Mouse (Mus musculus) gastrocnemius, adult 8-10 months (tissue): ENCODE results near the gene Tdrd12. TPM values are rescaled to one million over a fixed set of nuclear protein-coding genes. Genes with fewer than 3 reads are reported as not detected.
A peak's percentile ranks its signal among the peaks of the same experiment; 100 is the strongest.
"Not testable (repeated sequence)": the region's sequence is repeated elsewhere in the genome, so short reads cannot be mapped to it uniquely, and the experiment has no call there.

Source experiments
- DNase-seq, 2 experiments: peaks; one replicate each; pipeline ENCODE4 v3.0.0; 2022; ENCODE audit warnings: low spot score in 2 of 2
- total RNA-seq, 4 experiments: library from RNA; stranded (reverse); gene quantifications; 2 replicates each; pipeline ENCODE4 v1.2.4; 2022

The Tdrd12 gene
- total RNA-seq, 4 experiments from 2014 or later: not detected

DNA sequence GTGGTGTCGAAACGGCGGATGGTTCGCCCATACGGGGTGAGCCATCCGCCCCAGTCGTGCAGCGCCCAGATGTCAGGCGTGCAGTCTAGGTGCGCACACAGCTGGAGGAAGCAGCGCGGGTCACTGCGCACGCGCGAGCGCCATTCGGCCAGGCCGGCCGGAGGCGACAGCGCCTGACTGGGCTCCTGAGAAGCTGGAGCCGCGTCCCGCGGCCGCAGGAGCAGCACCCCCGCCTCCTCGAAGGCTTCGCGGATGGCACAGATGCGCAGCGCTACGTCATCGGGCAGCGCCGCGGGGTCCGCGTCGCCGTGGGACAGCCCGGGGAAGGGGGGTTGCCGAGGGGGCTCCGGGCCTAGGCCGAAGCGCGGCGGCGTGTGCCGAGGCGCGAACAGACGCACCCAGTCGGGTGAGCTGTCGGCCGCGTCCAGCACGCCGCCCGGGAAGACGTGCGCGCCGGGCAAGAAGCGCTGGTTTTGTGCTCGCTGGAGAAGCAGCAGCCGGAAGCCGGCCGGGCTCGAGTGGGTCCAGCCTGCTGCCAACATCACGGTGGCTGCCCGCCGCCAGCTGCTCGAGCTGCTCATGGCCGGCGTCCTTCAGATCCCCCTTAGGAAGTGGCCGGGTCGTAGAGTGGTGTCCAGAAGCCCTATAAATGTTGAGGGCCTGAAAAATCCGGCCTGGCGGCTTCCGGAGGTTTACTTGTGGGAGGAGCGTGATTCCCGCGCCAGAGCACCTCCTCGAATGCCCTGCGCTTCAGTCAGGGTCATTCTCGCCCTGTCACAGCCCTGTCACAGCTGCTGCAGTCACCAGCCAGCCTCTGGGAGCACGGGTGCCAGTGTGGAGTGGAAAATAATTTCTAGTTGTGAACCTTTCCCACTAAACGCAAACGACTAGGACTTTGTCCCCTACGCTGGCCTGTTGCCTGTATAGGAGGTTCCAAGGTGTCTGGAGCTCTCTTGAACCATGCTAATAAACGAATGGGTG lies 18.0 kb upstream of the Tdrd12 start:
- peak; percentile 68 to 82 for DNase-seq

DNA sequence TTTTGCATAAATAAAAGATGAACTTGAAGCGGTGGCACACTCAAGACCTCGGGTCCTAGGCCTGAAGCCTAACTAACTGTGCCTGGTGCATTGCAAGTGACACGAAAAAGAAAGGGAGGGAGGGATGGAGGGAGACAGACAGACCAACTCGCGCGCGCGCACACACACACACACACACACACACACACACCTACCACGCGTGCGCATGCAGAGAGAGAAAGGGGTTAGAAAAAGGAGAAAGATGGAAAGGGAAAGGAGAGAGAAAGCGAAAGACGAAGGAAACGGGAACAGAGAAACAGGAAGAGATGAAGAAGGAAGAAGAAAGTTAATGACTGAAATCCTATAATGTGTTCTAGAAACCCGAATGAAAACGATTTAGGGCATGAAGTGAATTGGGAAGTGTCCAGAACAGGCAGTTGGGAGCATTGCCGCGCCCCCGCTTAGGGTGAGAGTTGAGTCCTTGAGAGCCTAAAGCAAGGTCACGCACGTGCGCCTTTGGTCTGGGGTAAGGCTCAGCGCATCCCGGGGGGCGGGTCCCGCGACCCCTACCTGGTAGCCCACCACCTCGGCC lies 17.1 kb upstream of the Tdrd12 start:
- no peak for DNase-seq

DNA sequence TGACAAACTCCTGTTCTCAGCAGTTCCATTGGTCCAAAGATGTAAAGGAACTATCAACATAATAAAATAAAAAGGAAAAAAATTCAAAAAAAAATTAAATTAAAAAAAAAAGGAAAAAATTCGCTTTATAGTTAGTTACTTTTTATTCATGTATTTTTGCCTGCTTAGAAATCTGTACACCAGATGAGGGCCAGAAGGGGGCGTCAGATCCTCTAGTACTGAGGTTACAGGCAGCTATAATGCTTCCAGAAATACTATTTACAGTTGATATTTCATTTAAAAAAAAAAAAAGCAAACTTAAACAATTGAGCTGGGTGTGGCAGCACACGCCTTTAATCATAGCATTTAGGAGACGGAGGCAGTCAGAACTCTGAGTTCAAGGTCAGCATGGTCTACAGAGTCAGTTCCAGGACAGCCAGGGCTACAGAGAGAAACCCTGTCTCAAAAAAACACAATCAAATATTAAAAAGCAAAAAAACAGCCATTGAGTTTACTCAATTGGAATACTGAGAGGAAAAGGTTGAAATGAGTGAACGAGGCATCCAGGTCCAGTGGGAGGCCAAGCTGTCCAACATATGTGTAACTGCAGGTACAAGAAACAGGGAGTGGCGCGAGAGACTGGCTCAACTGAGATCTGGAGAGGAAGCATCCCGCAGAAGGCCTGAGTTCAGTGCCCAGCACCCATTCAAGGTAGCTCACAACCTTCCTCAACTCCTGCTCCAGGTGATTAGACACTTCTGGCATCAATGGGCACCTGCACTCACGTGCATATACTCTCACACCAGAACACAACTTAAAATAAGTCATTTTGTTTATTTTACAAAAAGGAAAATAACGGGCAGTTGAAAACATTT lies 16.4 kb upstream of the Tdrd12 start:
- DNase-seq: no peak

DNA sequence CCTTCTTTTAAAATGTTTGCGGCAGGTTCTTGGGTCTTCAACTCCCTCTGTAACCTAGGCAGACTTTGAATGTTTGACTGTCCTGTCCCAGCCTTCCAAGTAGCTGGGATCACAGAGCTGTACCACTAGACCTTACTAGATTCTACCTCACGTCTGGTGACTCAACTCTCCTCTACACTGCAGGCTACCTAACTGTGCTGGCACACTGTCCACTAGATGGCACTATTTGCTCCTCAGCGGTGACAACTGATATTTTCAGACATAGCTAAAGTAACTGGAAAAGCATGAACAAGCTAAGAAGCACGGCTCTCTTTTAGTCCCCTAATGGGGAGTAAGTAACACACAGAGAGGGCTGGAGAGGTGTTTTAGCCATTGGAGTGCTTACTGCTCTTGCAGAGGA lies 8.3 kb upstream of the Tdrd12 start:
- DNase-seq: peak; percentile 12 to 32

- no peak for DNase-seq
These were observed 1.6 kb downstream of the Tdrd12 start for GRCm38 (mm10) chr7:35535750-35536512.

- not testable (repeated sequence) for DNase-seq
These were observed 7.0 kb downstream of the Tdrd12 start for GRCm38 (mm10) chr7:35530544-35530943.

DNA sequence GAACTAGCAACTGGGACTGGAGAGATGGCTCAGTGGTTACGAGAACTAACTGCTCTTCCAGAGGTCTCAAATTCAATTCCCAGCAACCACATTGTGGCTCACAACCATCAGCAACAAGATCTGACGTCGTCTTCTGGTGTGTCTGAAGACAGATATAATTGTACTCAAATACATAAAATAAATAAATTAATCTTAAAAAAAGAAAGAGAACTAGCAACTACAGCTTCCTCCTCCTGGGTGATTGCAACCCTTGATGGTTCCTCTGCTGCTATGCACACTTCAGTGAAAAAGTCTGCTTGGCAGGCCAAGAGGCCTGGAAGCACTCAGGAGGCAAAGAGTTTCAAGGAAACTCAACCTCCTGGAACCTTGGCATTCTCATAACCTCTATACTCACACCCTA lies 7.5 kb downstream of the Tdrd12 start:
- DNase-seq: no peak

DNA sequence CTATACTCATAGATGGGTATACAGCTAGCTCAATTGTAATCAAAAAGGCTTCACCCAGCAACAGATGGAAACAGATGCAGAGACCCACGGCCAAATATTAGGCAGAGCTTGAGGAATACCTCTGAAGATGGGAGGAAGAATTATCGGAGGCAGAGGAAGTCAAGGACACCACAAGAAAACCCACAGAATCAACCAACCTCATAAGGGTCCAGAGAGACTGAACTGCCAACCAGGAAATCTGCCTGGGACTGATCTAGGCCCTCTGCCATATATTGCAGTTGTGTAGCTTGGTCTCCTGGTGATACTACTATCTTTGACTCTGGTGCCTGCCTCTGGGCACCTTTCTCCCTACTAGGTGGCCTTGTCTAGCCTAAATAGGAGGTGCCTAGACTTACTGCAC lies 10.8 kb downstream of the Tdrd12 start:
- no peak for DNase-seq

DNA sequence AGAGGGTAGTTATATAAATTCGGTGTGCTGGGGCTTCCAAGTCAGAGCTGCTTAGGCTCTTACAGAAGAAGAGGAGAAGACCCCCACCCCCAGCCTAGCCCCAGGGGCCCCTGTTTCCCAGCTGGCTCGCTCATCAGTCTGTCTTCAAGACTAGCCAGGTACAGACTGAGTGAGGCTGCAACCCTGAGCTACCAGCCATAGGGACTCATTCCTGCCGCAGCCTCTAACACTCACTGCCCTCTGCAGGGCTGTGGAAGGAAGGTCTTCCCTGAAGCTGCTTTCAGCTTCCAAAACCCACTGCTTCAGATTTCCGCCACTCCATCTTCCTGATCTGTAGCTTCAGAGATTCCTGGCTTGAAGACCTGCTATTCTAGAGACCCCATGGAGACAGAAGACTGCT lies 35.5 kb downstream of the Tdrd12 start:
- DNase-seq: no peak

GRCm38 (mm10) chr7:35497516-35497915 lies 40.0 kb downstream of the Tdrd12 start:
- DNase-seq: no peak

DNA sequence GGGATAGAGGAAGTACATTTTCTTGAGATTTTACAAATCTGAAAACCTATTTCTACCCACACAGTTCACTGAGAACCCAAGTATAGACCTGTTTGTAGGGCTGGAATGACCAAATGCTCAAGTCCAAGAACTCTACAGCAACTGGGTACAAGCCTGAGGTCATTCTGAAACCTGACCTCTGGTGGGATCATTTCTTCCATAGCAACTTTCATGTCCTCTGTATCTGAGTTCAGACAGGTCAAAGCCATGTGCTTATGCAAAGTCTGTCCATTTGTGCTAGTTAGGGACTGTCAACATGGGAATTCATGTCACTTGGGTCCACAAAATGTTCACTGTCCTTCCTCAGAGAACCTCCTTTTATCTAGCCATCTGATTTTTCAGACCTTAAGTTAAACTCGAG lies 46.5 kb downstream of the Tdrd12 start:
- no peak for DNase-seq

- DNase-seq: no peak
These were observed 47.4 kb downstream of the Tdrd12 start for GRCm38 (mm10) chr7:35490186-35490585.

DNA sequence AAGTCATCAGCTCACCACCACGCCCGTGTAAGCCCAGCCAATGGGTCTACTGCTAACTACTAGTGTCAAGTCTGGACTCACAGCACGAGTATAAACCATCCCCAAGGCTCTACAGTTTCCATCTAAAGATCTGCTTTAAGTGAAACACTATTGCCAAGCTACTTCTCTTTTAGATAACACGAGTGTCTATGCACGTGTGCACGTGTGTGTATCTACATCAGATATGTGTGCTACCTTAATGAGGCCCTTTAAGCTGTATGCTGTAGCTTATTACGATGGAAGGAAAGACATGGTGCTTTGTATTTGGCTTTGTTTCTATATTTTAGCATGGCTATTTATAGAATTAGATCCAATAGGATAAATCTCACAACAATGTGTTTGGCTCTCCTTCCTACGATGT lies 51.0 kb downstream of the Tdrd12 start:
- DNase-seq: no peak

DNA sequence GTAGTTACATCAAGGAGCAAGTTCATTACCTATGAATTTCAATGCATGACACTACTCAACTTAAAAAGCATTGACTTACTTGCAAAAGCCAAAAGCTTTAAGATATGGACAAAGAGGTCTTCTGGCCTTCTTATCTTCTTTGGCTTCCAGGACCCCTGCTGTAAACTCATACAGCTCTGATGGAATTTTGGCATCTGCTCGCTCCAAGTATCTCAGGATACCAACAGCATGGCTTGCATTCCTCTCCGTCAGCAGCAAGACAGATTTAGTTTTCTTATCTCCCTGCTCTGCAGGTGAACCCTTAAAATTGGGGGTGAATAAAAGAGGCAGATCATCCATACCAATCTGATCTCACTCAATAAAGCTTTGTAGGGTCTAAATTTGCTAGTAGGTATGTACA lies 52.4 kb downstream of the Tdrd12 start:
- DNase-seq: no peak

- no peak for DNase-seq
These were observed 61.1 kb downstream of the Tdrd12 start for GRCm38 (mm10) chr7:35476457-35476856.

- DNase-seq: no peak
These were observed 66.8 kb downstream of the Tdrd12 start for GRCm38 (mm10) chr7:35470794-35471193.

- DNase-seq: no peak
These were observed 69.7 kb downstream of the Tdrd12 start for GRCm38 (mm10) chr7:35467856-35468255.

GRCm38 (mm10) chr7:35465027-35465426 lies 72.5 kb downstream of the Tdrd12 start:
- no peak for DNase-seq

GRCm38 (mm10) chr7:35460971-35461370 lies 76.6 kb downstream of the Tdrd12 start:
- no peak for DNase-seq

- no peak for DNase-seq
These were observed 81.3 kb downstream of the Tdrd12 start for GRCm38 (mm10) chr7:35456091-35456814.
